Mouse (Mus musculus): ENCODE results near the gene Pkp2. TPM values are rescaled to one million over a fixed set of nuclear protein-coding genes. Genes with fewer than 3 reads are reported as not detected.
A peak's percentile ranks its signal among the peaks of the same experiment; 100 is the strongest.
"Not testable (repeated sequence)": the region's sequence is repeated elsewhere in the genome, so short reads cannot be mapped to it uniquely, and the experiment has no call there.

Gene Pkp2
- total RNA-seq, 1 experiment = 57.7 TPM

- no peak for TF ChIP-seq ZC3H11A (IDR thresholded peaks at IDR 0.05; ENCODE audit: borderline replicate concordance, low read depth, low read length)
- TF ChIP-seq MAFK (IDR thresholded peaks at IDR 0.05; ENCODE audit: insufficient read depth, low read depth, low read length) = no peak
- TF ChIP-seq ZNF384 (IDR thresholded peaks at IDR 0.05; ENCODE audit: low read depth, low read length) = no peak
- no peak for TF ChIP-seq HCFC1 (IDR thresholded peaks at IDR 0.05; ENCODE audit: borderline replicate concordance, insufficient read depth, low read length)
- TF ChIP-seq CHD2 (IDR thresholded peaks at IDR 0.05; ENCODE audit: low read depth, low read length) = no peak
- peaks cover 2% of the 10 kb centered on the region; the same call in 1 of the 2 replicates for H3K36me3 ChIP-seq (ENCODE audit: control insufficient read depth, insufficient read depth, low read length, poor library complexity, severe bottlenecking)
- no peak for DNase-seq (ENCODE audit: low read depth, low spot score)
- H3K27ac ChIP-seq (ENCODE audit: insufficient read depth, low read depth, low read length, poor library complexity, severe bottlenecking) = no peak overlapping the region
- no peak overlapping the region for H3K9ac ChIP-seq (ENCODE audit: insufficient read depth, low read depth, low read length, poor library complexity, severe bottlenecking)
- no peaks in the 10 kb centered on the region; a peak in 1 of 4 replicates for H3K4me1 ChIP-seq (ENCODE audit: control insufficient read depth in 2 of 2, insufficient read depth in 2 of 2, low read length in 2 of 2, poor library complexity in 1 of 2)
- no peaks in the 10 kb centered on the region for H3K9me3 ChIP-seq (ENCODE audit: control insufficient read depth, insufficient read depth, low read depth, low read length)
- H3K4me3 ChIP-seq (ENCODE audit: insufficient read depth in 1 of 2, low read depth in 1 of 2, low read length in 2 of 2, poor library complexity in 1 of 2, severe bottlenecking in 1 of 2) = no peak overlapping the region
- in situ Hi-C loops (cut with MboI; ENCODE audit: low sequenced_read_pairs in 2 of 2, unreplicated experiment in 2 of 2) = no loop called here
These were observed 17.3 kb downstream of the Pkp2 start for GRCm38 (mm10) chr16:16230439-16230838.

GRCm38 (mm10) chr16:16233919-16234318 lies 20.8 kb downstream of the Pkp2 start:
- Histone ChIP-seq H3K36me3 (ENCODE audit: control insufficient read depth, insufficient read depth, low read length, poor library complexity, severe bottlenecking) (no peaks in the 10 kb centered on the region), H3K4me3 (ENCODE audit: insufficient read depth in 1 of 2, low read depth in 1 of 2, low read length in 2 of 2, poor library complexity in 1 of 2, severe bottlenecking in 1 of 2) (no peak overlapping the region), H3K9ac (ENCODE audit: insufficient read depth, low read depth, low read length, poor library complexity, severe bottlenecking) (no peak overlapping the region), H3K4me1 (ENCODE audit: control insufficient read depth in 2 of 2, insufficient read depth in 2 of 2, low read length in 2 of 2, poor library complexity in 1 of 2) (no peaks in the 10 kb centered on the region), H3K27ac (ENCODE audit: insufficient read depth, low read depth, low read length, poor library complexity, severe bottlenecking) (no peak overlapping the region), H3K9me3 (ENCODE audit: control insufficient read depth, insufficient read depth, low read depth, low read length) (no peaks in the 10 kb centered on the region)
- in situ Hi-C loops (cut with MboI; ENCODE audit: low sequenced_read_pairs in 2 of 2, unreplicated experiment in 2 of 2) = no loop called here
- TF ChIP-seq ZNF384 (IDR thresholded peaks at IDR 0.05; ENCODE audit: low read depth, low read length) = no peak
- no peak for TF ChIP-seq HCFC1 (IDR thresholded peaks at IDR 0.05; ENCODE audit: borderline replicate concordance, insufficient read depth, low read length)
- no peak for TF ChIP-seq CHD2 (IDR thresholded peaks at IDR 0.05; ENCODE audit: low read depth, low read length)
- no peak for TF ChIP-seq MAFK (IDR thresholded peaks at IDR 0.05; ENCODE audit: insufficient read depth, low read depth, low read length)
- no peak for TF ChIP-seq ZC3H11A (IDR thresholded peaks at IDR 0.05; ENCODE audit: borderline replicate concordance, low read depth, low read length)
- no peak for DNase-seq (ENCODE audit: low read depth, low spot score)

DNA sequence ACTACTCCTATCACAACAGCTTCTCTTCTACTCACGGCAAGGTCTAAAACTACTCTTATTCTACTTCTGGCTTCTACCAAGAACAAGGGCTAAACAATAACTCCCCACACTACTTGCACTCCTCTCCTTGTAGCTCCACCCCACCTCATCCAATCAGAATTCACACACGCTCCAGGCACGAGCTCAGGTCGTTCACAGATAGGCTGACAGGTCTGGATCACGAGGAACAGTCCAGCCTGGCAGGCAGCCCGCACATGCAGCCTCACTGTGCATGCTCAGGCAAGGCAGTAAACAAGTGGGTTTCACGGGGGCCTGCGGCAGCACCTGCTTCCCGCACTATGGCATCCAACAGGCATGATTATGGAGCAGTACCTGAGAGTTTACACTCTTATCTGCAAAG lies 23.6 kb downstream of the Pkp2 start:
- H3K27ac ChIP-seq (ENCODE audit: insufficient read depth, low read depth, low read length, poor library complexity, severe bottlenecking); H3K9me3 ChIP-seq (ENCODE audit: control insufficient read depth, insufficient read depth, low read depth, low read length); in situ Hi-C loops (cut with MboI; ENCODE audit: low sequenced_read_pairs in 2 of 2, unreplicated experiment in 2 of 2); H3K4me1 ChIP-seq (ENCODE audit: control insufficient read depth in 2 of 2, insufficient read depth in 2 of 2, low read length in 2 of 2, poor library complexity in 1 of 2); DNase-seq (ENCODE audit: low read depth, low spot score); H3K9ac ChIP-seq (ENCODE audit: insufficient read depth, low read depth, low read length, poor library complexity, severe bottlenecking); H3K36me3 ChIP-seq (ENCODE audit: control insufficient read depth, insufficient read depth, low read length, poor library complexity, severe bottlenecking): not testable (repeated sequence)
- peak overlapping the region in 1 of 2 experiments; percentile 45; a peak in 2 of 4 replicates for H3K4me3 ChIP-seq (ENCODE audit: insufficient read depth in 1 of 2, low read depth in 1 of 2, low read length in 2 of 2, poor library complexity in 1 of 2, severe bottlenecking in 1 of 2)

- Histone ChIP-seq H3K4me3 (ENCODE audit: insufficient read depth in 1 of 2, low read depth in 1 of 2, low read length in 2 of 2, poor library complexity in 1 of 2, severe bottlenecking in 1 of 2) (no peak overlapping the region), H3K36me3 (ENCODE audit: control insufficient read depth, insufficient read depth, low read length, poor library complexity, severe bottlenecking) (peaks cover 2% of the 10 kb centered on the region), H3K9ac (ENCODE audit: insufficient read depth, low read depth, low read length, poor library complexity, severe bottlenecking) (no peak overlapping the region), H3K9me3 (ENCODE audit: control insufficient read depth, insufficient read depth, low read depth, low read length) (no peaks in the 10 kb centered on the region), H3K4me1 (ENCODE audit: control insufficient read depth in 2 of 2, insufficient read depth in 2 of 2, low read length in 2 of 2, poor library complexity in 1 of 2) (no peaks in the 10 kb centered on the region), H3K27ac (ENCODE audit: insufficient read depth, low read depth, low read length, poor library complexity, severe bottlenecking) (no peak overlapping the region)
- no peak for TF ChIP-seq CHD2 (IDR thresholded peaks at IDR 0.05; ENCODE audit: low read depth, low read length)
- no peak for TF ChIP-seq MAFK (IDR thresholded peaks at IDR 0.05; ENCODE audit: insufficient read depth, low read depth, low read length)
- TF ChIP-seq ZC3H11A (IDR thresholded peaks at IDR 0.05; ENCODE audit: borderline replicate concordance, low read depth, low read length) = no peak
- TF ChIP-seq ZNF384 (IDR thresholded peaks at IDR 0.05; ENCODE audit: low read depth, low read length) = no peak
- TF ChIP-seq HCFC1 (IDR thresholded peaks at IDR 0.05; ENCODE audit: borderline replicate concordance, insufficient read depth, low read length) = no peak
- no peak for DNase-seq (ENCODE audit: low read depth, low spot score)
- in situ Hi-C loops (cut with MboI; ENCODE audit: low sequenced_read_pairs in 2 of 2, unreplicated experiment in 2 of 2) = no loop called here
These were observed 25.2 kb downstream of the Pkp2 start for GRCm38 (mm10) chr16:16238356-16238755.

GRCm38 (mm10) chr16:16244711-16245110 lies 31.6 kb downstream of the Pkp2 start:
- H3K9me3 ChIP-seq (ENCODE audit: control insufficient read depth, insufficient read depth, low read depth, low read length) = no peaks in the 10 kb centered on the region
- no peak for DNase-seq (ENCODE audit: low read depth, low spot score)
- no peak overlapping the region for H3K9ac ChIP-seq (ENCODE audit: insufficient read depth, low read depth, low read length, poor library complexity, severe bottlenecking)
- TF ChIP-seq MAFK (IDR thresholded peaks at IDR 0.05; ENCODE audit: insufficient read depth, low read depth, low read length) (no peak), CHD2 (IDR thresholded peaks at IDR 0.05; ENCODE audit: low read depth, low read length) (no peak), HCFC1 (IDR thresholded peaks at IDR 0.05; ENCODE audit: borderline replicate concordance, insufficient read depth, low read length) (no peak), ZC3H11A (IDR thresholded peaks at IDR 0.05; ENCODE audit: borderline replicate concordance, low read depth, low read length) (no peak), ZNF384 (IDR thresholded peaks at IDR 0.05; ENCODE audit: low read depth, low read length) (no peak)
- in situ Hi-C loops (cut with MboI; ENCODE audit: low sequenced_read_pairs in 2 of 2, unreplicated experiment in 2 of 2) = no loop called here
- H3K4me3 ChIP-seq (ENCODE audit: insufficient read depth in 1 of 2, low read depth in 1 of 2, low read length in 2 of 2, poor library complexity in 1 of 2, severe bottlenecking in 1 of 2) = no peak overlapping the region
- H3K27ac ChIP-seq (ENCODE audit: insufficient read depth, low read depth, low read length, poor library complexity, severe bottlenecking) = no peak overlapping the region
- no peaks in the 10 kb centered on the region for H3K4me1 ChIP-seq (ENCODE audit: control insufficient read depth in 2 of 2, insufficient read depth in 2 of 2, low read length in 2 of 2, poor library complexity in 1 of 2)
- peaks cover 4% of the 10 kb centered on the region for H3K36me3 ChIP-seq (ENCODE audit: control insufficient read depth, insufficient read depth, low read length, poor library complexity, severe bottlenecking)

All from ES-E14 (cell line).